Mouse (Mus musculus) v-Abl transformed pro-B cells (cell line): ENCODE results near the gene Aldh1l1.

Experiments
- in situ Hi-C, 2 experiments: fragments of 400-800 bp; cut with MboI; formaldehyde crosslinking; loops; one replicate each; pipeline ENCODE4 v1.15.1; 2025; ENCODE audit not compliant: unreplicated experiment in 2 of 2

Aldh1l1 gene

GRCm38 (mm10) chr6:90635081-90635480 lies 148.9 kb downstream of the Aldh1l1 start:
- in situ Hi-C loops: no loop called here

- in situ Hi-C loops: no loop called here
Observed at GRCm38 (mm10) chr6:90635611-90636010, 149.4 kb downstream of the Aldh1l1 start.

GRCm38 (mm10) chr6:90643057-90643456 lies 156.8 kb downstream of the Aldh1l1 start:
- in situ Hi-C loops: no loop called here

GRCm38 (mm10) chr6:90644965-90645364 lies 158.7 kb downstream of the Aldh1l1 start:
- in situ Hi-C loops: no loop called here

- in situ Hi-C loops: no loop called here
Observed at GRCm38 (mm10) chr6:90648391-90648790, 162.2 kb downstream of the Aldh1l1 start.

- in situ Hi-C loops: no loop called here
Observed at GRCm38 (mm10) chr6:90649279-90649678, 163.1 kb downstream of the Aldh1l1 start.
